Mouse (Mus musculus): Measurements from ENCODE around the gene Olfr51. TPM values are rescaled to one million over a fixed set of nuclear protein-coding genes. Genes with fewer than 3 reads are reported as not detected.
"Not testable (repeated sequence)": the region's sequence is repeated elsewhere in the genome, so short reads cannot be mapped to it uniquely, and the experiment has no call there.

Gene Olfr51
- not detected in 2 replicates for polyA plus RNA-seq (2015; fragmentation: Nextera tagmentation; extraction: Ambion mirVana)

GRCm38 (mm10) chr11:51003296-51003695, at the start of gene Olfr51:
Gene Olfr51, plus strand, starts transcription at chr11:51003596.
- no peak within 1 kb of the TSS for H3K4me3 ChIP-seq
- H3K27ac ChIP-seq = no peak within 1 kb of the TSS
- WGBS = 86% methylated on average over 5 of the region's 5 CpGs
- H3K9me3 ChIP-seq (replicated peaks) = no peaks in the 10 kb centered on the region
- H3K9ac ChIP-seq = no peak within 1 kb of the TSS
- ATAC-seq = no peak
- no peaks in the 10 kb centered on the region for H3K27me3 ChIP-seq
- H3K4me2 ChIP-seq = no peak within 1 kb of the TSS
- no peaks in the 10 kb centered on the region for H3K4me1 ChIP-seq
- no peaks in the 10 kb centered on the region for H3K36me3 ChIP-seq (ENCODE audit: poor library complexity, severe bottlenecking)

GRCm38 (mm10) chr11:50953665-50954064, 49.7 kb upstream of the Olfr51 start, which contains the start of gene Prop1:
Gene Prop1, minus strand, starts transcription at chr11:50953765.
- Histone ChIP-seq H3K4me1 (no peaks in the 10 kb centered on the region), H3K9ac (no peak within 1 kb of the TSS), H3K9me3 (replicated peaks) (no peaks in the 10 kb centered on the region), H3K4me3 (no peak within 1 kb of the TSS), H3K4me2 (no peak within 1 kb of the TSS), H3K36me3 (ENCODE audit: poor library complexity, severe bottlenecking) (no peaks in the 10 kb centered on the region), H3K27ac (no peak within 1 kb of the TSS), H3K27me3 (no peaks in the 10 kb centered on the region)
- ATAC-seq = no peak
- WGBS = 67% methylated on average over 6 of the region's 6 CpGs

GRCm38 (mm10) chr11:50964886-50965285, 38.5 kb upstream of the Olfr51 start:
- WGBS = 94% methylated on average over 2 of the region's 2 CpGs
- H3K4me1 ChIP-seq = no peaks in the 10 kb centered on the region

GRCm38 (mm10) chr11:50966230-50966629, 37.2 kb upstream of the Olfr51 start, which contains the start of gene Olfr1378:
Gene Olfr1378, plus strand, starts transcription at chr11:50966530.
- no peaks in the 10 kb centered on the region for H3K27me3 ChIP-seq
- no peaks in the 10 kb centered on the region for H3K9me3 ChIP-seq (replicated peaks)
- no peak within 1 kb of the TSS for H3K4me3 ChIP-seq
- no peaks in the 10 kb centered on the region for H3K36me3 ChIP-seq (ENCODE audit: poor library complexity, severe bottlenecking)
- 92% methylated on average over 11 of the region's 11 CpGs for WGBS
- H3K9ac ChIP-seq = no peak within 1 kb of the TSS
- H3K4me2 ChIP-seq = no peak within 1 kb of the TSS
- H3K4me1 ChIP-seq = no peaks in the 10 kb centered on the region
- no peak within 1 kb of the TSS for H3K27ac ChIP-seq
- no peak for ATAC-seq

More at GRCm38 (mm10) chr11:50964886-50965285, 38.5 kb upstream of the Olfr51 start:
- Histone ChIP-seq H3K4me3 (no peak overlapping the region), H3K9me3 (replicated peaks) (no peaks in the 10 kb centered on the region), H3K9ac (no peak overlapping the region), H3K4me2 (no peak overlapping the region), H3K27me3 (no peaks in the 10 kb centered on the region), H3K36me3 (ENCODE audit: poor library complexity, severe bottlenecking) (no peaks in the 10 kb centered on the region), H3K27ac (no peak overlapping the region)
- no peak for ATAC-seq

- no peak for ATAC-seq
- Histone ChIP-seq H3K27ac (no peak overlapping the region), H3K4me1 (no peaks in the 10 kb centered on the region), H3K36me3 (ENCODE audit: poor library complexity, severe bottlenecking) (no peaks in the 10 kb centered on the region), H3K4me2 (no peak overlapping the region), H3K4me3 (no peak overlapping the region), H3K9ac (no peak overlapping the region), H3K9me3 (replicated peaks) (no peaks in the 10 kb centered on the region), H3K27me3 (no peaks in the 10 kb centered on the region)
- WGBS = 67% methylated on average over 4 of the region's 4 CpGs
Measured at GRCm38 (mm10) chr11:50977216-50977615, 26.2 kb upstream of the Olfr51 start.

GRCm38 (mm10) chr11:50981667-50982066, 21.7 kb upstream of the Olfr51 start, which contains the start of gene Olfr1377:
Gene Olfr1377, plus strand, starts transcription at chr11:50981967.
- ATAC-seq = no peak
- Histone ChIP-seq H3K27ac (no peak within 1 kb of the TSS), H3K4me2 (no peak within 1 kb of the TSS), H3K9me3 (replicated peaks) (no peaks in the 10 kb centered on the region), H3K36me3 (ENCODE audit: poor library complexity, severe bottlenecking) (no peaks in the 10 kb centered on the region), H3K9ac (no peak within 1 kb of the TSS), H3K4me3 (no peak within 1 kb of the TSS), H3K27me3 (no peaks in the 10 kb centered on the region), H3K4me1 (no peaks in the 10 kb centered on the region)
- 66% methylated on average over 5 of the region's 5 CpGs for WGBS

GRCm38 (mm10) chr11:51011821-51012220, 8.4 kb downstream of the Olfr51 start:
- H3K4me2 ChIP-seq = no peak overlapping the region
- no peak overlapping the region for H3K4me3 ChIP-seq
- WGBS = 77% methylated on average over 5 of the region's 5 CpGs
- no peaks in the 10 kb centered on the region for H3K36me3 ChIP-seq (ENCODE audit: poor library complexity, severe bottlenecking)
- no peak for ATAC-seq
- no peaks in the 10 kb centered on the region for H3K9me3 ChIP-seq (replicated peaks)
- no peaks in the 10 kb centered on the region for H3K4me1 ChIP-seq
- no peaks in the 10 kb centered on the region for H3K27me3 ChIP-seq
- no peak overlapping the region for H3K9ac ChIP-seq
- no peak overlapping the region for H3K27ac ChIP-seq

GRCm38 (mm10) chr11:51013936-51014335, 10.5 kb downstream of the Olfr51 start, which contains the start of gene Olfr54:
Gene Olfr54, plus strand, starts transcription at chr11:51014236.
- ATAC-seq = no peak
- WGBS = 75% methylated on average over 1 of the region's 1 CpGs

GRCm38 (mm10) chr11:51016341-51016740, 12.9 kb downstream of the Olfr51 start:
- 62% methylated on average over 2 of the region's 2 CpGs for WGBS
- H3K4me1 ChIP-seq = no peaks in the 10 kb centered on the region
- no peak overlapping the region for H3K27ac ChIP-seq
- H3K27me3 ChIP-seq = no peaks in the 10 kb centered on the region
- no peaks in the 10 kb centered on the region for H3K36me3 ChIP-seq (ENCODE audit: poor library complexity, severe bottlenecking)
- H3K4me2 ChIP-seq = no peak overlapping the region
- H3K9ac ChIP-seq = no peak overlapping the region
- H3K4me3 ChIP-seq = no peak overlapping the region
- no peaks in the 10 kb centered on the region for H3K9me3 ChIP-seq (replicated peaks)
- ATAC-seq = no peak

More at GRCm38 (mm10) chr11:51013936-51014335, 10.5 kb downstream of the Olfr51 start, which contains the start of gene Olfr54:
- Histone ChIP-seq H3K36me3 (ENCODE audit: poor library complexity, severe bottlenecking) (no peaks in the 10 kb centered on the region), H3K27me3 (no peaks in the 10 kb centered on the region), H3K9me3 (replicated peaks) (no peaks in the 10 kb centered on the region), H3K9ac (no peak within 1 kb of the TSS), H3K4me2 (no peak within 1 kb of the TSS), H3K4me1 (no peaks in the 10 kb centered on the region), H3K27ac (no peak within 1 kb of the TSS), H3K4me3 (no peak within 1 kb of the TSS)

GRCm38 (mm10) chr11:51026811-51027210, 23.4 kb downstream of the Olfr51 start:
- H3K4me1 ChIP-seq; ATAC-seq; H3K27me3 ChIP-seq; H3K4me2 ChIP-seq; H3K9ac ChIP-seq; H3K36me3 ChIP-seq (ENCODE audit: poor library complexity, severe bottlenecking); H3K27ac ChIP-seq; H3K9me3 ChIP-seq (replicated peaks); H3K4me3 ChIP-seq: not testable (repeated sequence)
- 88% methylated on average over 11 of the region's 11 CpGs for WGBS

GRCm38 (mm10) chr11:51029381-51029780, 26.0 kb downstream of the Olfr51 start:
- not testable (repeated sequence) for H3K27me3 ChIP-seq; H3K27ac ChIP-seq; H3K9me3 ChIP-seq (replicated peaks); ATAC-seq; H3K4me2 ChIP-seq; H3K4me3 ChIP-seq; H3K9ac ChIP-seq; H3K4me1 ChIP-seq; H3K36me3 ChIP-seq (ENCODE audit: poor library complexity, severe bottlenecking)
- 80% methylated on average over 8 of the region's 8 CpGs for WGBS

- no peak for ATAC-seq
- Histone ChIP-seq H3K9me3 (replicated peaks) (no peaks in the 10 kb centered on the region), H3K4me2 (no peak overlapping the region), H3K27me3 (no peaks in the 10 kb centered on the region), H3K9ac (no peak overlapping the region), H3K27ac (no peak overlapping the region), H3K36me3 (ENCODE audit: poor library complexity, severe bottlenecking) (no peaks in the 10 kb centered on the region), H3K4me1 (no peaks in the 10 kb centered on the region), H3K4me3 (no peak overlapping the region)
- WGBS = 73% methylated on average over 2 of the region's 2 CpGs
Measured at GRCm38 (mm10) chr11:51030225-51030624, 26.8 kb downstream of the Olfr51 start.

GRCm38 (mm10) chr11:51032851-51033250, 29.5 kb downstream of the Olfr51 start:
- H3K36me3 ChIP-seq (ENCODE audit: poor library complexity, severe bottlenecking) = no peaks in the 10 kb centered on the region
- WGBS = 15% methylated on average over 1 of the region's 1 CpGs

More at GRCm38 (mm10) chr11:51032851-51033250, 29.5 kb downstream of the Olfr51 start:
- Histone ChIP-seq H3K9me3 (replicated peaks) (no peaks in the 10 kb centered on the region), H3K27ac (no peak overlapping the region), H3K4me1 (no peaks in the 10 kb centered on the region), H3K4me2 (no peak overlapping the region), H3K27me3 (no peaks in the 10 kb centered on the region), H3K9ac (no peak overlapping the region), H3K4me3 (no peak overlapping the region)
- no peak for ATAC-seq

Measured in forebrain, embryonic 13.5 days (tissue).